Comparison of ENCODE assay signal across 25 mouse cellular contexts in genomic region chr5:23441916-23442315, GRCm38 (mm10). TPM values are rescaled to one million over a fixed set of nuclear protein-coding genes. Genes with fewer than 3 reads are reported as not detected.
A peak's percentile ranks its signal among the peaks of the same experiment; 100 is the strongest.
DNase-seq lines count a peak whose midpoint lies in the region; ATAC-seq and TF ChIP-seq lines count a peak whose summit lies in the region.
"Had no signal": no experiment of that assay in that cellular context is flagged by ENCODE, and none has a peak within 500 bp of the region (broad histone marks: within the 10 kb centered on the region; RNA-seq: fewer than 3 reads in every experiment).

No protein-coding gene starts in this region.

- DNase-seq in kidney, adult 2 months = peak; percentile 84
- no peak for DNase-seq in kidney, postnatal 4 days
- DNase-seq in kidney, postnatal 14 days = peak; percentile 43
- DNase-seq in A20 (ENCODE audit: low read depth, low spot score) = peak; percentile 38
- DNase-seq: adrenal gland, adult 8-10 months; adrenal gland, postnatal 25 days; cerebellum, adult 11-12 months; cerebellum, adult 8-10 months; cerebellum, postnatal 10 days; cerebellum, postnatal 36 days; embryo, embryonic 11 days; forebrain, postnatal 0 days; gastrocnemius, adult 2 months; gastrocnemius, postnatal 14 days; heart, adult 11 months had no signal

- no peaks in the 10 kb centered on the region for H3K27me3 ChIP-seq in kidney, adult 2 months (replicated peaks; ENCODE audit: control insufficient read depth, insufficient read depth, low read length)
- no peaks in the 10 kb centered on the region for H3K27me3 ChIP-seq in kidney, embryonic 16.5 days (ENCODE audit: insufficient read depth, low read length)
- no peaks in the 10 kb centered on the region for H3K27me3 ChIP-seq in midbrain, embryonic 16.5 days (ENCODE audit: control insufficient read depth, insufficient read depth, low read depth, low read length)
- H3K27me3 ChIP-seq: embryonic facial prominence, embryonic 13.5 days; forebrain, embryonic 12.5 days; hindbrain, embryonic 12.5 days had no signal

- TF ChIP-seq POLR2A in kidney, adult 2 months (IDR thresholded peaks at IDR 0.05; ENCODE audit: low read depth, low read length) = no peak

- peaks cover 14% of the 10 kb centered on the region; the same call in 1 of the 2 replicates for H3K4me1 ChIP-seq in kidney, adult 2 months (ENCODE audit: control insufficient read depth, insufficient read depth, low read length)
- H3K4me1 ChIP-seq in kidney, embryonic 16.5 days (ENCODE audit: insufficient read depth, low read length) = no peaks in the 10 kb centered on the region
- H3K4me1 ChIP-seq in midbrain, embryonic 16.5 days (ENCODE audit: control insufficient read depth, insufficient read depth, low read length) = peaks cover 36% of the 10 kb centered on the region

- ATAC-seq in kidney, embryonic 16.5 days (ENCODE audit: low FRiP score, low TSS enrichment) = no peak
- ATAC-seq in midbrain, embryonic 16.5 days = no peak
- ATAC-seq: activated CD4-positive, CD25-positive, alpha-beta regulatory T cell, adult 4 months; forebrain, postnatal 0 days; hindbrain, postnatal 0 days had no signal

- no peaks in the 10 kb centered on the region for H3K9me3 ChIP-seq in kidney, embryonic 16.5 days (ENCODE audit: low read length)
- no peaks in the 10 kb centered on the region for H3K9me3 ChIP-seq in midbrain, embryonic 16.5 days (replicated peaks; ENCODE audit: control insufficient read depth, low read length, poor library complexity, severe bottlenecking)
- H3K9me3 ChIP-seq: embryonic facial prominence, embryonic 10.5 days; embryonic facial prominence, embryonic 13.5 days; forebrain, embryonic 12.5 days; hindbrain, embryonic 12.5 days had no signal

- no peak overlapping the region for H3K27ac ChIP-seq in kidney, adult 2 months (ENCODE audit: insufficient read depth, low read depth, low read length)
- no peak overlapping the region for H3K27ac ChIP-seq in kidney, embryonic 16.5 days (ENCODE audit: low read length)
- H3K27ac ChIP-seq in midbrain, embryonic 16.5 days (ENCODE audit: low read length) = no peak overlapping the region
- H3K27ac ChIP-seq: embryonic facial prominence, embryonic 10.5 days; embryonic facial prominence, embryonic 13.5 days; forebrain, embryonic 12.5 days; gastrocnemius, adult 2 months; hindbrain, embryonic 12.5 days; hindbrain, postnatal 0 days had no signal

- H3K36me3 ChIP-seq in kidney, adult 2 months (ENCODE audit: control insufficient read depth, insufficient read depth, low read length) = no peaks in the 10 kb centered on the region
- H3K36me3 ChIP-seq in kidney, embryonic 16.5 days (ENCODE audit: insufficient read depth, low read length) = no peaks in the 10 kb centered on the region
- H3K36me3 ChIP-seq in midbrain, embryonic 16.5 days (ENCODE audit: control insufficient read depth, insufficient read depth, low read length) = no peaks in the 10 kb centered on the region
- H3K36me3 ChIP-seq: embryonic facial prominence, embryonic 13.5 days; forebrain, embryonic 12.5 days; hindbrain, embryonic 12.5 days had no signal

- WGBS in kidney, adult 2 months = 67% methylated on average over 1 of the region's 1 CpGs
- 76% methylated on average over 1 of the region's 1 CpGs for WGBS in kidney, embryonic 16.5 days
- WGBS in midbrain, embryonic 16.5 days = 88% methylated on average over 1 of the region's 1 CpGs

- no peak overlapping the region for H3K4me2 ChIP-seq in kidney, embryonic 16.5 days (replicated peaks; ENCODE audit: low read depth, low read length)
- no peak overlapping the region for H3K4me2 ChIP-seq in midbrain, embryonic 16.5 days (ENCODE audit: low read length)
- H3K4me2 ChIP-seq: embryonic facial prominence, embryonic 13.5 days; forebrain, embryonic 12.5 days; heart, embryonic 11.5 days; hindbrain, embryonic 12.5 days had no signal

- no peak overlapping the region for H3K9ac ChIP-seq in kidney, embryonic 16.5 days (replicated peaks; ENCODE audit: low read length)
- no peak overlapping the region for H3K9ac ChIP-seq in midbrain, embryonic 16.5 days (ENCODE audit: low read depth, low read length)
- H3K9ac ChIP-seq: embryonic facial prominence, embryonic 13.5 days; forebrain, embryonic 12.5 days; forebrain, postnatal 0 days; hindbrain, embryonic 12.5 days had no signal

- no peak overlapping the region for H3K4me3 ChIP-seq in kidney, adult 2 months (ENCODE audit: insufficient read depth, low read depth, low read length)
- no peak overlapping the region for H3K4me3 ChIP-seq in kidney, embryonic 16.5 days (ENCODE audit: low read length)
- no peak overlapping the region for H3K4me3 ChIP-seq in midbrain, embryonic 16.5 days (ENCODE audit: low read depth, low read length)
- H3K4me3 ChIP-seq: embryonic facial prominence, embryonic 10.5 days; embryonic facial prominence, embryonic 13.5 days; erythroblast, embryonic 14.5 days; forebrain, embryonic 12.5 days; gastrocnemius, adult 2 months; hindbrain, embryonic 12.5 days had no signal

- TF ChIP-seq CTCF in kidney, adult 2 months (conservative IDR thresholded peaks at IDR 0.05; ENCODE audit: insufficient read depth, insufficient read length, low read depth, low read length) = no peak

RNA-seq across cellular contexts. Expression of gene Kmt2e, which starts 7.7 kb away (rescaled TPM):
- polyA plus RNA-seq in kidney, adult 2 months (2012; rRNA removed) = 18.8 and 19.8 TPM in 2 replicates
- 98.8 and 99.9 TPM in 2 replicates for polyA plus RNA-seq in kidney, embryonic 16.5 days (2015; fragmentation: Nextera tagmentation; extraction: Ambion mirVana)
- 162 and 178 TPM in 2 replicates for polyA plus RNA-seq in midbrain, embryonic 16.5 days (2015; fragmentation: Nextera tagmentation; extraction: Ambion mirVana)

Comparison
In these comparisons a context has a peak if more than half of its experiments do, and no peak if none do; other contexts are left out.
1. DNase-seq: peak in kidney, adult 2 months (single experiment), kidney, postnatal 14 days (single experiment) and A20 (single experiment); none in kidney, postnatal 4 days (0 of 2).